Mouse (Mus musculus) ES-Bruce4 (cell line): ENCODE data around the gene Nlrc3.

Experiments used
- CTCF ChIP-seq: IDR thresholded peaks from one replicate; pipeline ENCODE4 v1.8.1; 2011; ENCODE audit warnings: low read depth, low read length
- EP300 ChIP-seq: IDR thresholded peaks from 2 replicates; pipeline ENCODE4 v1.6.1; 2011; ENCODE audit warnings: low read depth, low read length; ENCODE audit not compliant: insufficient read depth
- POLR2A ChIP-seq: IDR thresholded peaks from one replicate; pipeline ENCODE4 v1.8.1; 2011; ENCODE audit warnings: low read length; ENCODE audit not compliant: insufficient read depth

- TF ChIP-seq CTCF (no peak), POLR2A (no peak), EP300 (peak; percentile 89)
Measured at GRCm38 (mm10) chr16:3975658-3976057, 774 bp downstream of the Nlrc3 start.
